Mouse (Mus musculus) neural tube, embryonic 14.5 days (tissue): ENCODE results near the gene Zbtb25. TPM values are rescaled to one million over a fixed set of nuclear protein-coding genes. Genes with fewer than 3 reads are reported as not detected.

Source experiments
- ATAC-seq: fragments of 200-750 bp; cut with Nextera tagmentation; 2 replicates; pipeline ENCODE4 v1.8.0; 2017; ENCODE audit warnings: low read depth, mild to moderate bottlenecking, moderate TSS enrichment, moderate library complexity
- H3K27ac ChIP-seq: fragments of 300-500 bp; sonication (generic); 2 replicates; pipeline ENCODE4 v1.5.1; 2014; ENCODE audit warnings: low read depth, mild to moderate bottlenecking, control low read depth, low read length, moderate library complexity, mixed read lengths
- H3K27me3 ChIP-seq: fragments of 300-500 bp; sonication (generic); 2 replicates; pipeline ENCODE4 v1.6.1; 2014; ENCODE audit warnings: low read length; ENCODE audit not compliant: control insufficient read depth, insufficient read depth
- H3K36me3 ChIP-seq: fragments of 300-500 bp; sonication (generic); 2 replicates; pipeline ENCODE4 v1.6.1; 2014; ENCODE audit warnings: low read length, mixed read lengths; ENCODE audit not compliant: control insufficient read depth, insufficient read depth
- H3K4me1 ChIP-seq: fragments of 300-500 bp; sonication (generic); 2 replicates; pipeline ENCODE4 v1.6.1; 2014; ENCODE audit warnings: low read length; ENCODE audit not compliant: control insufficient read depth, insufficient read depth
- H3K4me2 ChIP-seq: fragments of 300-500 bp; sonication (generic); 2 replicates; pipeline ENCODE4 v1.6.1; 2014; ENCODE audit warnings: mild to moderate bottlenecking, low read depth, low read length, control low read depth
- H3K4me3 ChIP-seq: fragments of 300-500 bp; sonication (generic); 2 replicates; pipeline ENCODE4 v1.5.1; 2014; ENCODE audit warnings: low read depth, low read length, control low read depth, mixed read lengths
- H3K9ac ChIP-seq: fragments of 300-500 bp; sonication (generic); replicated peaks from 2 replicates; pipeline ENCODE4 v1.6.1; 2014; ENCODE audit warnings: low read depth, mild to moderate bottlenecking, control low read depth, low read length, mixed read lengths
- H3K9me3 ChIP-seq: fragments of 300-500 bp; sonication (generic); 2 replicates; pipeline ENCODE4 v1.6.1; 2016; ENCODE audit warnings: low read length; ENCODE audit not compliant: control insufficient read depth
- WGBS: fragments of 180-500 bp; shearing (Covaris S2); extraction: QIAGEN DNeasy Blood & Tissue Kit; methylation state at CpG from one replicate; pipeline ENCODE4 v1.1.7; 2014; 5-methylcytosine and 5-hydroxymethylcytosine counted together
- polyA plus RNA-seq: library from polyadenylated mRNA; unstranded; fragments of >200 nt; fragmentation: Nextera tagmentation; extraction: Ambion mirVana; gene quantifications from 2 replicates; pipeline ENCODE4 v1.2.1, GENCODE M21; 2014

Gene Zbtb25
- polyA plus RNA-seq, 1 experiment from 2014 or later = 16.6 TPM

- ATAC-seq = no peak
- peaks cover 10% of the 10 kb centered on the region; the same call in 1 of the 2 replicates for H3K36me3 ChIP-seq
- no peaks in the 10 kb centered on the region for H3K4me1 ChIP-seq
- no peak overlapping the region for H3K9ac ChIP-seq
- 96% methylated on average over 8 of the region's 8 CpGs for WGBS
- no peak overlapping the region for H3K4me2 ChIP-seq
- no peak overlapping the region for H3K4me3 ChIP-seq
- no peak overlapping the region for H3K27ac ChIP-seq
- H3K9me3 ChIP-seq = no peaks in the 10 kb centered on the region
- no peaks in the 10 kb centered on the region for H3K27me3 ChIP-seq
Measured at GRCm38 (mm10) chr12:76385342-76385741, 15.9 kb upstream of the Zbtb25 start.

GRCm38 (mm10) chr12:76380151-76380550, 10.7 kb upstream of the Zbtb25 start:
- Histone ChIP-seq H3K27me3 (no peaks in the 10 kb centered on the region), H3K4me3 (no peak overlapping the region), H3K4me1 (no peaks in the 10 kb centered on the region), H3K27ac (no peak overlapping the region), H3K9ac (no peak overlapping the region), H3K4me2 (no peak overlapping the region), H3K9me3 (no peaks in the 10 kb centered on the region), H3K36me3 (no peaks in the 10 kb centered on the region)
- 89% methylated on average over 7 of the region's 7 CpGs for WGBS
- no peak for ATAC-seq

GRCm38 (mm10) chr12:76378556-76378955, 9.2 kb upstream of the Zbtb25 start:
- no peak overlapping the region for H3K4me3 ChIP-seq
- no peaks in the 10 kb centered on the region for H3K36me3 ChIP-seq
- H3K4me1 ChIP-seq = no peaks in the 10 kb centered on the region
- no peak overlapping the region for H3K4me2 ChIP-seq
- H3K9me3 ChIP-seq = no peaks in the 10 kb centered on the region
- 93% methylated on average over 5 of the region's 5 CpGs for WGBS
- H3K9ac ChIP-seq = no peak overlapping the region
- ATAC-seq = no peak
- no peak overlapping the region for H3K27ac ChIP-seq
- H3K27me3 ChIP-seq = no peaks in the 10 kb centered on the region

DNA sequence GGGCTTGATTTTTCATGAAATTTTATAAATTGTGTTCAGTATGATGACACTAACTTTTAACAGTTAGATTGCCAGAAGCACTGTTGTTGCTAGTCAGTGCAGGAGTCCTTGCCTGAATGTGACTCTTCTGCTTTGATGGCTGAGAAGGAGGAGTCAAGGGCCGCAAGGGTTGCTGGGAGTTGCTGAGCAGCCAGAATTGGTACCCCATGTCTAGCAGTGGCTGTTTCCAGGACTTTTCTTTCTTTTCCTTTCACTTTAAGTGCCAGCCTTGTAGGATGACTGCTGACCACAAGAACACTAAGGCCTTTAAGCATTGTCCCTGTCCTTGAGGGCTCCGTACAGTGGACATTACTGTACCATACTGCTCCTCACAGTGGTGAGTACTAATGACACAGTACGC, 8.3 kb upstream of the Zbtb25 start:
- H3K4me3 ChIP-seq = no peak overlapping the region
- H3K36me3 ChIP-seq = no peaks in the 10 kb centered on the region
- no peaks in the 10 kb centered on the region for H3K27me3 ChIP-seq
- no peak overlapping the region for H3K27ac ChIP-seq
- WGBS = 95% methylated on average over 3 of the region's 3 CpGs
- H3K4me2 ChIP-seq = no peak overlapping the region
- H3K9ac ChIP-seq = no peak overlapping the region
- H3K9me3 ChIP-seq = no peaks in the 10 kb centered on the region
- no peaks in the 10 kb centered on the region for H3K4me1 ChIP-seq
- no peak for ATAC-seq

GRCm38 (mm10) chr12:76377059-76377458, 7.7 kb upstream of the Zbtb25 start:
- no peak for ATAC-seq

GRCm38 (mm10) chr12:76376649-76377048, 7.2 kb upstream of the Zbtb25 start:
- Histone ChIP-seq H3K9me3 (no peaks in the 10 kb centered on the region), H3K4me3 (no peak overlapping the region), H3K4me2 (no peak overlapping the region), H3K4me1 (0 out of 2 replicates have a peak, but pooled peaks cover 7% of the 10 kb centered on the region), H3K36me3 (no peaks in the 10 kb centered on the region), H3K27ac (no peak overlapping the region), H3K27me3 (no peaks in the 10 kb centered on the region), H3K9ac (no peak overlapping the region)
- ATAC-seq = no peak
- WGBS = 40% methylated on average over 7 of the region's 7 CpGs

More at GRCm38 (mm10) chr12:76377059-76377458, 7.7 kb upstream of the Zbtb25 start:
- 0 out of 2 replicates have a peak, but pooled peaks cover 3% of the 10 kb centered on the region for H3K4me1 ChIP-seq
- no peaks in the 10 kb centered on the region for H3K9me3 ChIP-seq
- WGBS = 86% methylated on average over 6 of the region's 6 CpGs
- H3K9ac ChIP-seq = no peak overlapping the region
- H3K27ac ChIP-seq = no peak overlapping the region
- no peak overlapping the region for H3K4me3 ChIP-seq
- no peaks in the 10 kb centered on the region for H3K36me3 ChIP-seq
- H3K27me3 ChIP-seq = no peaks in the 10 kb centered on the region
- no peak overlapping the region for H3K4me2 ChIP-seq

DNA sequence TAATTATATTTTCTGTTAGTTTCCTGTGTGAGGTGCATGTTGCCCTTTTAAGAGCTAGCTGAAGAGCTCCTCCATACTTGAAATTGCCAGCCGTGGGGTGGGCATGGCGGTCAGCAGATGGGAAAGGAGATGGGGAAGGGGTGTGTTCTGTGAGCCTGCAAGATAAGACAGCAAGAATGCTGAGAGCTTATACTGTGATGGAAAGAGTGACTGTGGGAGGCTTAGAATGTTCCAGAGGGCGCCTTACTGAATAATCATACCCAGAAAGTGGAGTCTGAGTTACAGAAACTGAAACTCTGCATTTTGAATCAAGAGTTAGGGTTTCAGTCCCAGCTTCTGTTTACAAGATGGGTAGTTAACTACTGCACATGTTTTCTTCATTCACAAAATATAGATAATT, 6.1 kb upstream of the Zbtb25 start:
- no peak overlapping the region for H3K4me3 ChIP-seq
- no peaks in the 10 kb centered on the region for H3K9me3 ChIP-seq
- H3K9ac ChIP-seq = no peak overlapping the region
- no peak overlapping the region for H3K27ac ChIP-seq
- WGBS = 92% methylated on average over 3 of the region's 3 CpGs
- no peak for ATAC-seq
- 0 out of 2 replicates have a peak, but pooled peaks cover 10% of the 10 kb centered on the region for H3K4me1 ChIP-seq
- H3K36me3 ChIP-seq = no peaks in the 10 kb centered on the region
- H3K27me3 ChIP-seq = no peaks in the 10 kb centered on the region
- H3K4me2 ChIP-seq = no peak overlapping the region

DNA sequence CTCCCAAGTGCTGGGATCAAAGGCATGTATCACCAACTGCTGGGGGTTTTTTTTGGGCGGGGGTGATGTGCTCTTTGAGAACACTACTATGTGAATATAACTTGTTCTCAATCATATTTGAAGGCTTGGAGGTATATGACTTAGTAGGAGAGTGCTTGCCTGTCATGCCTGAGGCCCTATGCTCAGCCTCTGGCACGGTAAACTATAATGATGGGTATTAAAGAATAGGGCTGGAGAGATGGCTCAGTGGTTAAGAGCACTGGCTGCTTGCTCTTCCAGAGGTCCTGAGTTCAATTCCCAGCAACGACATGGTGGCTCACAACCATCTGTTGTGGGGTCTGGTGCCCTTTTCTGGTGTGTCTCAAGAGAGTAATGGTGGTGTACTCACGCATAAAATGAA, 5.5 kb upstream of the Zbtb25 start:
- Histone ChIP-seq H3K9ac (no peak overlapping the region), H3K36me3 (no peaks in the 10 kb centered on the region), H3K27me3 (no peaks in the 10 kb centered on the region), H3K4me3 (no peak overlapping the region), H3K27ac (no peak overlapping the region), H3K4me2 (no peak overlapping the region), H3K9me3 (no peaks in the 10 kb centered on the region), H3K4me1 (0 out of 2 replicates have a peak, but pooled peaks cover 10% of the 10 kb centered on the region)
- ATAC-seq = no peak
- WGBS = 76% methylated on average over 4 of the region's 4 CpGs

DNA sequence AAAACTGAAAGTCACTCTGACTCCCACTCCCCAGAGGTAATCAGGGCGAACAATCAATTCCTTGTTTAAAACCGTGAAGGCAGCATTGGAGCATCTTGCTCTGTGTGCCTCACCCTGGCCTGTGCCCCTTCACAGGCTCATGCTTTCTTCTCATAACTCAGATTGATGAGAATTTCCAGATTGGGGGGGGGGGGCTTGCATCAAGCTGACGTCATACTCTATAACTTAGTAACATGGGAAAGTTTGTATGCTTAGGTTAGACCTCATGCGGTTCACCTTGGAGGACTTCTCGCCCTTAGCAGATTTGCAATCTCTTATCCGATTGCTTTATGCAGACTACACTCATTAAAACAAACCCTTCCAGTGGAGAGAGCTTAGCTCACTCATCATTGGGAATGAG, 4.6 kb upstream of the Zbtb25 start:
- Histone ChIP-seq H3K9ac (no peak overlapping the region), H3K27me3 (no peaks in the 10 kb centered on the region), H3K27ac (no peak overlapping the region), H3K9me3 (no peaks in the 10 kb centered on the region), H3K4me1 (0 out of 2 replicates have a peak, but pooled peaks cover 10% of the 10 kb centered on the region), H3K4me3 (no peak overlapping the region), H3K4me2 (no peak overlapping the region), H3K36me3 (no peaks in the 10 kb centered on the region)
- no peak for ATAC-seq
- WGBS = 60% methylated on average over 6 of the region's 6 CpGs
